Mouse (Mus musculus) retina, postnatal 1 day (tissue): ENCODE results near the gene Plekhm3.

Experiments
- DNase-seq: peaks from one replicate; pipeline ENCODE4 v3.0.0-alpha.2; 2012

Plekhm3 gene

DNA sequence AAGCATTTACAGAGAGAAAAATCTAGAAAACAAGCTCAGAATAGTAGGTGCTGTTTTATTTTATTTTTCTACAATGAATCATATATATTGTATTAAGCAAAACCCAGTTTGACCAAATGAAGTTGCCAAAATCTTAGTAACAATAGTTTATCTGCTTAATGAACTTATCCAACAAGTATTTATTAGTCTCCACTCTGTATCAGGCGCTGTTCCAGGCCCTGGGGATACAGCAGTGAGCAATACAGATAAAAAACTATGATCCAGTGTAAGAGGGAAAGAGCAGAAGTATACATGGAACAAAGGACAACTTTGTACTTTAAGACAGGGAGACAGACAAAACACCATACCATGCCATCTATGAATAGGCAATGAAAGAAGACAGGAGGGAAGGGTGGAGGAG, 81.5 kb downstream of the Plekhm3 start:
- no peak for DNase-seq

- DNase-seq: no peak
Measured at GRCm38 (mm10) chr1:64871956-64872355, 84.7 kb downstream of the Plekhm3 start.

DNA sequence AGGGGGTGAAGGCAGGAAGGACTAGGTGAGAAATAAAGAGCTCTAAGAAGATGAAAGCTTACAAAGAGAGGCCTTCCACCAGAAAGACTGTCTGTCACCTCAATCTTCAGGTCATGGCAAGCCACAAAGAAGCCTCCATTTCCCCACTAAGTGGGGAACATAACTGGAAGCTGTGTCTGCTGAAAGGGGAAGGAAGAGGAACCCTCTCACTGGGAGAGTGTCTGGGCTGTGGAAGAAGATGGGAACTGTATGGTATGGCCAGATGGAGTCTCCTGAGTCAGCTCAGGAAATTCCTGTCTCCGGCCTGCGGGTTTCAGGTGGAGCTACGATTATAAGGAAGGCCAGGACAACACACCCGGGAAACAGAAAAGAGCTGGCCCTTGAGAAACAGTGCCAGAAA, 88.9 kb downstream of the Plekhm3 start:
- no peak for DNase-seq

DNA sequence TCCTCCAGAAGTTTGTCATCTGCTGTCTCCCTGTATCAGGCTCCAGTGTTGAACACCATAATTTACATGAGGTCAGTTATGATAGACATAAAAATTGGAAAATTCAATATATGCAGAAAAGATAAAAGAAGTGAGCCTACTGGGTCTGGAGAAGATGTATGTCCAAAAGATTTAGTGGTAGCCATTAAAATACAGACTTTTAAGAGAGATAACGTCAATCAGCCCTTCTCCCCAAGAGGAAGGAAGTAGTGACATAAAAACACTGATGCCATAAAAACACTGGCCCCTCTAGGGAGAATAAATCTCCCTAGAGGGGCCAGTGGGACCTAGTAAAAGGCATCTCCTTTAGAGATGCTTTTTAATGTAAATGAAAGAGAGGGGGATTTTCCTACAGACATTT, 90.5 kb downstream of the Plekhm3 start:
- no peak for DNase-seq

DNA sequence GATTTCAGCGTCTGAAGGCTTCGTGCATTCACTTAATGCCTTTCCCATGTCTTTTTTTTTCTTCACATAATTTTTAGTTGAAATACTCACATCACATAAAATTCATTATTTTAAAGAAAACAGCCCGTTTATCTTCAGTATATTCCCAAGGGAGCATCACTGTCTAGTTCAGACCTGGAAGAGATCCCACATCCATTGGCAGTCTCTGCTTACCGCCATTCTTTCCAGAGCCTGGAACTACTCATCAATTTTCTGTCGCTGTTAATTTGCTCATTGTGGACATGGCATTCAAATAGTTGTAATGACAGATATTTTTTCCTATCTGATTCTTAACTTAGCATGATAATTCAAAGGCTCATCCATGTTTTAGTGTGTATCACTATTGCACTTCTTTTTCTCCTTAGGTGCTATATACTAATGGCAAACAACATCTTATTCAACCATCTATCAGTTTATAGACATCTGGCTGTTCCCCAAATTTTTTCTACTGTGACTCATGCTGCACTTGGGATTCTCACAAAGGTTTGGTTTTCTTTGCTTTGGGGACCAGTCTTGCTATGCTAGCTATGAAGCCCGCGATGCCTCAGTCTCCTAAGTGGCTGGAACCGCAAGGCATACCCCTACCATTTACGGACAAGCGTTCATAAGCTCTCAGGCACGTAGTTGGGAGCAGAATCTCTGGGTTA, 96.2 kb downstream of the Plekhm3 start:
- DNase-seq: no peak

DNA sequence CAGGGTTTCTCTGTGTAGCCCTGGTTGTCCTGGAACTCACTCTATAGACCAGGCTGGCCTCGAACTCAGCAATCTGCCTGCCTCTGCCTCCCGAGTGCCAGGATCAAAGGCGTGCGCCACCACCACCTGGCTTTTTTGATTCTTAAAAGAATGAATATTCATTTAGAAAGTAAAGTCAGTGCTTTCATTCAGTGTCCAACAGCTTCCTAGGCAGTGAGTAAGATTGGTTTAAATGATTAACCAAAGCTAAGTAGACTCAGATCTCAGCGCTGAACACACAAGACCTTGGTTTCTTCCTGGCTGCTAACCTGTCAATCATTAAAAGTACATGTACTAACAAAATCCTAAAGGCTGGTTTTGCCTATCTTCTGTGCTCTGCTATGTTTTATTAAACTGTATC, 96.8 kb downstream of the Plekhm3 start:
- no peak for DNase-seq

GRCm38 (mm10) chr1:64854835-64855234, 101.8 kb downstream of the Plekhm3 start:
- DNase-seq: no peak

DNA sequence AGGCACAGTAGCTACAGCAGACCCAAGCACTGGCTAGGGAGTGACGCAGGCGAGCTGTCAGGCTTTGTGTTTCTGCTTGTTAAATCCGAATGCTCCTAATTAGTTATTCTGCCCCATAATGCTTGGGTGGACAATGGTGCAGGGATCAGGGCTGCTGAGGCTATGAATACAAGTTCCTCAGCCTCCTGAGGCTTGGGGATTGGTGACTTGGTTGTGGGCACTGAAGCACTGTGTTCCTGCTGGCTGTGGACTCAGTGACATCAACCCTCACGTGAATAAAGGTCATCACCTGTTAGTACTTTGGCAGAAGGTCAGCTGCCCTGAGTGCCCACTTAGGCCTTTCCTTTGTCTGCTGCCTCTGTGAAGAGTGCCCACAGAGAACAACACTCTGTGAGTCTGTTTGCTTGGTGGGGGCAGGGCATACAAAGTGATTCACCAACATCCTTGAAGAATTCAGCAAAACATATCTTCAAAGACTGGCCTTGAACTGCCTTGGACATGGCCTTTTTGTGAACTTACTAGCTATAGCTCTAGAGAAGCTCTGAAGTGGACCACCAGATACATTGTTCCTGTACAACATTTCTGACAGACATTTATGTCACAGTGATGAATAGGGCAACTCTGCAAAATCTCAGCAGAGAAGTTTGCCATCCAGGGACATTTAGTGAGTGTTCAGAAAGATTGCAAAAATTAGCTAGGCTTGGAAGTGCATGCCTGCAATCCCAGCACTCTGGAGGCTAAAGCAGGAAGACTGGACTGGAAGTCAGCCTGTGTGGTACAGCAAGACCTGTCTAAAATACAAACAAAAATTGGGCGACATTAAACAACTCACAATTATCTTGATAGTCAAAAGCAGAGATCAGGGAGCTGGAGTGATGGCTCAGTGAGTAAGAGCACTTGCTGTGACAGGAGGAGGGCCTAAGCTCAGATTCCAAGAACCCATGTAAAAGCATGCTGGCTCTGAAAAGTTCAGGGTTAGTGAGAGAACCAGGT, 102.6 kb downstream of the Plekhm3 start:
- DNase-seq: peak; percentile 97

DNA sequence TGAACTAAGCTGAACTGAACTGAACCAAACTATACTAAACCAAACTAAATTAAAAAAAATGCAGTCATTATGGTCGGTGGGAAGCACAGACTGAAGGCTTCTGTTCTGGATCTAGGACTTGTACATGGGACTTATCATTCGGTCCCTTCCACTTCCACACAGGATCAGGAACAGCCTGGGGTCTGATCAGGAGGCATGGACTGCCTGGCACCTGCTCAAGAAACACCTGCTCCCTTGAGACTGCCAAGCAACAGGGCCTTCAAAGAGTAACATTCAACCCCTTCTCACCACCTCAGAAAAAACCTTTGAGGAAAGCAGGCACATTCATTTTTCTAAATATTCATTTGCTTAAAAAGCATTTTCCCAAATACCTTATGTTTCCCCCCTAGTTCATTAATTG, 103.4 kb downstream of the Plekhm3 start:
- DNase-seq: no peak

DNA sequence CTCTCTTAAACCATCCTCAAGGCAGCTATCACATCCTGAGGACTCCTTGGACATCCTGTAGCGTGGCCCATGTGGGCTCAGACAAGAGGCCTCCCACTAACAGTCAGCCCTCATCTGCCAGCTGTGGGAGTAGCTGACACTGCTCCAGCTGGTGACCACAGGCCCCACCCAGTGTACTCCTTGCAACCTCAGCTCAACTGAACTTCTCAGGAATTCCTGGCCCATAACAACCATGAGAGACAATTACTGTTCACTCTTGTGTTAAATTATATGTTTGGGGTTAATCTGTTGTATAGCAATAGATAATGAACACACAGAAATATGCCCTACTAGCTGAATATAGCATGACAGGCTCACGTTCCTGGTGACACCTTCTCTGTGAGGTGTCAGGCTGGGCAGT, 104.4 kb downstream of the Plekhm3 start:
- DNase-seq: peak; percentile 88

DNA sequence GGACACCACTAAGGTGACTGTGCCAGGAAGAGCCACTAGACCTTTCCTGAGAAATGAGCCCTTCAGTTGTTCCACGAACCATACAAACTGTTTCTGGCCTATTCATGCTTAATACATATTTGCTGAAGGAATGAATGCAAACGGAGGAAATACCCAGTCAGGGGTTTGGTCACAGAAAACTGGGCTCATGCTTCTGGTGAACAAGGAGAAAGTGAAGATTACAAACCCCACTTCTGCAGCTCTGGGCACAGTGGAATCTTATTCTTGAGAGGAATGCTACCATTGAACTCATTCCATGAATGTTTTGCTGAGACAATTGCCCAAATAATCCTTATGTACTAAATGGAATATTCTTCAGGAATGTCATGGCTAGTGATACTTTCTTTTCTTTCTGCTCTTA, 106.3 kb downstream of the Plekhm3 start:
- no peak for DNase-seq

DNA sequence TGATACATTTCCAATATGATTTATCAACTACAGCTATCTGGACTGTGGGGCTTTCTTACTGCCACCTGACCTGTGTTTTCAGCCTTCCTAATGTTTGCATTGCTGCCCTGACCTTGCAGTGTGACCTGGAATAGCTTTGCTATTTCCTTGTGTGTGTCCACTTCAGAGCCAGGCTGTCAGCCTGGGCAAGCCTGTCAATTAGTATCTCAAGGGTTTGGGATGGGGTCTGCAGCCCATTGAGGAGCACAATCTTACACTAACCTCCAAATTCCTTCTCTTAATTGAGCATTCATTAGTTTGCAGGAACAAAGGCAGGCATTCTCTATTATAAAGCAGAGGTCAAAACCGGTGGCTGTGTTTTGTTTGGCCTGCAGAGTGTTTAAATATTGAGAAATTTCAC, 107.6 kb downstream of the Plekhm3 start:
- DNase-seq: peak; percentile 67

- DNase-seq: no peak
Measured at GRCm38 (mm10) chr1:64848081-64848480, 108.5 kb downstream of the Plekhm3 start.

DNA sequence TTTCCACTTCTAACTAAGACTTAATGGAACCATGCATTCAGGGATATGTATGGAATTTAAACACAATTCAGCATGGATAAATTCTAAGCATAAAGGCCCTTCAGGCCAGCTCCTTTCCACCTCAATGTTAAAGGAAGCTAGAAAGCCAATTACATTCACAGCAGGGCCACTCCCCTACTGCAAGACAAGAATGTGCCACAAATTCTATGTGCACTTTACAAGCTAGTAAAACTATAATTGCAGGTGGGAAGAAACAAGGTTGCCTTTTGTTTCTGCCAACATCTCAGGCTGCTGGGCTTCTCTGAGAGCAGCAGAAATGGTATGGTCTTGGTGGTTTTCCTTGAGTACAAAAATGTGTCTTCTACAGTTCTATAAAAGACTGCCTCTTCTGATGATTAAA, 109.1 kb downstream of the Plekhm3 start:
- DNase-seq: no peak

- no peak for DNase-seq
Measured at GRCm38 (mm10) chr1:64844978-64845377, 111.6 kb downstream of the Plekhm3 start.

DNA sequence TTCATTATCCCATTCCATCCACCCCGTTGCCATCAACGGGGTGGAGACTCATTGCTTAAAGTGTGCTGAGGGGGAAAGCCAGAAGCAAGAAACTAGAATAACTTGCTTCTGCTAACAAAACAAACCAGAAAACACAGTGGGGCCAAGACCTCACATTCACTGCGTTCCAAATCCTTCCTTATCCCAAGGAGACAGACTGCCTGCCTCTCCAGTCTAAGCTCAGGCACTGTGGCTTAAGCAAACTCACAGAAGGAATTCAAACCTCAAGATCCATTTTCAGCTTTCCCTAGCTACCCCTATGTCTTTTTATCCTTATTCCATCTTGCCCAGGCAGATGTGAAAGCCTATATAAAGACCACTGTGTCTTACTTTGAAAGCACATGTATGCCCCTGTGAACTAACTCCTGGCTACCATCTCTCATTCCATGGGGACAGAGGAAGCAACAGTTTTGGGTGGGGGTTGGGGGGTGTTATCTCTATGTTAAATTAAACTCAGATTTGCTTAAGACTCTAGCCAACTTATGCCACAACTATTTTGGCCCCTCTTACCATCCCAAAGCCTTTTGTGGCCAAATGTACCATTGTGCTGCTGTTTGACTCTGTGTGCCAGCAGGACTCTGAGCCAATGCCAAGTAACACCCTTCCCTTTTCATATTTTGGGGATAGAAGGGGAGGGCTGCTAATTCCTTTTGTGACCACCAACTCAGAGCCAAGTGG, 112.6 kb downstream of the Plekhm3 start:
- DNase-seq: no peak

GRCm38 (mm10) chr1:64840930-64841329, 115.7 kb downstream of the Plekhm3 start:
- DNase-seq: no peak

- no peak for DNase-seq
Measured at GRCm38 (mm10) chr1:64836584-64836983, 120.0 kb downstream of the Plekhm3 start.

GRCm38 (mm10) chr1:64836114-64836513, 120.5 kb downstream of the Plekhm3 start:
- DNase-seq: no peak

DNA sequence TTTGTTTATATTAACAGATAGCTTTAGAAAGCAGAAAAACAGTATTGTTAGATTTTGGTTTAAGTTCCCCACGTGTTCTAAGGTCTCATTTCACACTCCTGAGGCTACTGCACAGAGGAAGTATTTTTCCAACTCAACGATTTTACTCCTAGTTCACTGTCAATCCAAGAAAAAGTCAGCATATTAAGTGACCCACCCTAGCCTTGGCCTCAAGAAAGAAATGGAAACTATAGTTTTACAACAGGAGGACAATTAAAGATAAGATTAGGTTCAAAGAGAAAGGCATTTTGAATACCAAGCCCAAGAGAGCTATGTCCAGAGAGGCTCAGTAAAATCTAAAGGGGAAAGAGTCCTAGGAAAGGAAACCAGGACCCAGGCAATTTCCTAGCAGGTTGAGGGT, 125.1 kb downstream of the Plekhm3 start:
- no peak for DNase-seq

DNA sequence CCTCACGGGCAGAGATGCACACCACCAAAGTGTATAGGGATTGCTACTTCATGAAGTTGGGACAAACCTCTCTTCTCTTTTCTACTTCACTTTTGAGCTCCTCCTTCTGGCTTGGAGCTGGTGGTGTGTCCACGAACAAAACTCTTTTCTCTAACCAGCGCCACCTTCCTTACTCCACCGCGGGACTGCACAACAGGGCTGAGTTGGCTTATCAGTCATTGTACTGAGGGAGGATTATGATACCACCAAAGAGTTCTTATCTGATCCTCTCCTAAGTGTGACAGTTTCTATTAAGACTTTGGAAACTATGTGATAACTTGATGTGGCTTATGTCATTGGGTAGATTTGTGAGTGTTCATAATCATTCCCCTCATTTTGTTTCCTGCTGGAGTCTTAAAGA, 129.2 kb downstream of the Plekhm3 start:
- DNase-seq: no peak

- DNase-seq: no peak
Measured at GRCm38 (mm10) chr1:64826348-64827103, 130.1 kb downstream of the Plekhm3 start.

- DNase-seq: no peak
Measured at GRCm38 (mm10) chr1:64823564-64823963, 133.1 kb downstream of the Plekhm3 start.
